ENCODE assay signal across 22 mouse cellular contexts in genomic region chr5:33740548-33740947, GRCm38 (mm10).
"Had no signal": no experiment of that assay in that cellular context is flagged by ENCODE, and none has a peak within 500 bp of the region (broad histone marks: within the 10 kb centered on the region; RNA-seq: fewer than 3 reads in every experiment).

No protein-coding gene starts in this region.

- H3K27ac ChIP-seq: intestine, embryonic 15.5 days; kidney, postnatal 0 days; limb, embryonic 12.5 days; limb, embryonic 15.5 days; neural tube, embryonic 13.5 days had no signal

- DNase-seq: kidney, adult 18-20 months; kidney, postnatal 25 days; left cerebral cortex, postnatal 4 days; lung, embryonic 14.5 days; lung, postnatal 36 days; retina, postnatal 1 day; right cerebral cortex, postnatal 25 days; spleen, adult 18-20 months; thymus, adult 2 months; thymus, postnatal 14 days; thymus, postnatal 4 days had no signal

- H3K4me3 ChIP-seq: intestine, embryonic 15.5 days; limb, embryonic 12.5 days; limb, embryonic 15.5 days; megakaryocyte, embryonic 14.5 days; myocyte; neural tube, embryonic 13.5 days had no signal

- H3K4me1 ChIP-seq: intestine, embryonic 15.5 days; limb, embryonic 12.5 days; limb, embryonic 15.5 days; neural tube, embryonic 13.5 days had no signal

- ATAC-seq: hindbrain, embryonic 16.5 days; intestine, embryonic 15.5 days; lung, postnatal 0 days; midbrain, embryonic 16.5 days had no signal

- H3K9ac ChIP-seq: intestine, embryonic 15.5 days; limb, embryonic 12.5 days; limb, embryonic 15.5 days; lung, embryonic 14.5 days; neural tube, embryonic 13.5 days had no signal

- H3K27me3 ChIP-seq: intestine, embryonic 15.5 days; limb, embryonic 12.5 days; limb, embryonic 15.5 days; megakaryocyte, embryonic 14.5 days; neural tube, embryonic 13.5 days had no signal

- H3K9me3 ChIP-seq: intestine, embryonic 15.5 days; limb, embryonic 12.5 days; limb, embryonic 15.5 days; megakaryocyte, embryonic 14.5 days; neural tube, embryonic 13.5 days had no signal

- H3K4me2 ChIP-seq: intestine, embryonic 15.5 days; limb, embryonic 12.5 days; limb, embryonic 15.5 days; lung, embryonic 14.5 days; midbrain, embryonic 11.5 days; neural tube, embryonic 13.5 days had no signal
